Comparison of ENCODE assay signal across 2 mouse cellular contexts in the genomic region with DNA sequence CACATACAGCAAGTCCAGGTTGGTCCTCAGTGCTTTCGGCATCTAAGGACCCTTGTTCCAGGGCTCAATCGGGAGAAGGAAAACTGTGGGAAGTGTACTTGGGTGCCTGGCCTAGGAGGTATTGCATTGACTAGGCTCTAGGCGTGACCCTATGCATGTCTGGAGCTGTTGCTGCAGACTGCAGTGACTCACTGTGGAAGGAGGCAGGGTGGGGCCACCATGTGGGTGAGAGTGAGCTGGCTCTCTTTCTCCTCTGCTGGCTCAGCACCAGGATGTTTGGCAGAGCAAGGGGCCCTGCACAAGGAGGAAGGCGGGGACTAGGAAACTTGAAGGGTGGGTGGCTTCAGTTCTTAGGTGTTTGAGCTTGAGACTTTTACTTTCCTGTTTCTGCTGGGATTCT.
TF ChIP-seq lines count a peak whose summit lies in the region.

No protein-coding gene starts in this region.

TF ChIP-seq in MEL, 35 proteins besides CTCF, POLR2A, EP300 and RAD21 (continued from another document):
- TF ChIP-seq BHLHE40 (IDR thresholded peaks at IDR 0.05; ENCODE audit: borderline replicate concordance, low read depth, low read length) (no peak), ZC3H11A (IDR thresholded peaks at IDR 0.05; ENCODE audit: low read depth, low read length) (no peak), MEF2A (IDR thresholded peaks at IDR 0.05; ENCODE audit: extremely low read depth, insufficient replicate concordance, low read depth, low read length, poor library complexity, severe bottlenecking) (no peak), CHD2 (IDR thresholded peaks at IDR 0.05; ENCODE audit: low read length) (no peak), MYC (IDR thresholded peaks at IDR 0.05; ENCODE audit: low read depth, low read length) (peak; percentile 87), POLR2AphosphoS2 (IDR thresholded peaks at IDR 0.05; ENCODE audit: low read length) (no peak), ETS1 (IDR thresholded peaks at IDR 0.05; ENCODE audit: low read depth, low read length) (peak; percentile 68), NELFE (IDR thresholded peaks at IDR 0.05; ENCODE audit: low read depth, low read length) (no peak), MXI1 (IDR thresholded peaks at IDR 0.05; ENCODE audit: low read depth, low read length) (peak; percentile 80), MAX (IDR thresholded peaks at IDR 0.05; ENCODE audit: low read length) (peak; percentile 80), JUND (IDR thresholded peaks at IDR 0.05; ENCODE audit: low read depth, low read length) (peak; percentile 57; the same call in 1 of the 2 replicates), E2F4 (IDR thresholded peaks at IDR 0.05; ENCODE audit: borderline replicate concordance, low read depth, low read length) (no peak), ZNF384 (IDR thresholded peaks at IDR 0.05; ENCODE audit: low read depth, low read length) (no peak), GABPA (IDR thresholded peaks at IDR 0.05; ENCODE audit: low read depth, low read length) (no peak), ELF1 (IDR thresholded peaks at IDR 0.05; ENCODE audit: low read depth, low read length) (no peak), MAFK (IDR thresholded peaks at IDR 0.05; ENCODE audit: borderline replicate concordance, low read depth, low read length) (peak; percentile 60; the same call in 1 of the 2 replicates), POLR2AphosphoS5 (IDR thresholded peaks at IDR 0.05; ENCODE audit: borderline replicate concordance, low read depth, low read length) (no peak), KAT2A (conservative IDR thresholded peaks at IDR 0.05; ENCODE audit: low read depth, low read length) (no peak), HCFC1 (IDR thresholded peaks at IDR 0.05; ENCODE audit: low read depth, low read length) (no peak), TAL1 (IDR thresholded peaks at IDR 0.05; ENCODE audit: low read length) (no peak), SMC3 (IDR thresholded peaks at IDR 0.05; ENCODE audit: low read depth, low read length) (peak; percentile 43), SIN3A (IDR thresholded peaks at IDR 0.05; ENCODE audit: low read length) (peak; percentile 58), ZMIZ1 (IDR thresholded peaks at IDR 0.05; ENCODE audit: low read depth, low read length) (no peak), UBTF (IDR thresholded peaks at IDR 0.05; ENCODE audit: borderline replicate concordance, insufficient read depth, low read depth, low read length) (no peak), GATA1 (IDR thresholded peaks at IDR 0.05; ENCODE audit: low read depth, low read length) (no peak), RCOR1 (IDR thresholded peaks at IDR 0.05; ENCODE audit: low read depth, low read length) (no peak), TBP (IDR thresholded peaks at IDR 0.05; ENCODE audit: low read depth, low read length) (no peak; the same call in 1 of the 2 replicates), USF2 (IDR thresholded peaks at IDR 0.05; ENCODE audit: borderline replicate concordance in 1 of 2, insufficient read depth in 1 of 2, low read depth in 1 of 2, low read length in 2 of 2) (no peak), TCF12 (IDR thresholded peaks at IDR 0.05; ENCODE audit: low read depth, low read length) (no peak), ZKSCAN1 (IDR thresholded peaks at IDR 0.05; ENCODE audit: low read depth, low read length) (no peak), MAZ (IDR thresholded peaks at IDR 0.05; ENCODE audit: low read depth, low read length) (peak; percentile 47; the same call in 1 of the 2 replicates), MYB (IDR thresholded peaks at IDR 0.05; ENCODE audit: low read depth, low read length) (no peak), NRF1 (IDR thresholded peaks at IDR 0.05; ENCODE audit: insufficient read depth, low read depth, low read length, poor library complexity, severe bottlenecking) (no peak)

TF ChIP-seq in myocyte, 11 proteins besides CTCF, POLR2A, EP300 and RAD21 (continued from another document):
- TF ChIP-seq REST (IDR thresholded peaks at IDR 0.05; ENCODE audit: insufficient read depth, insufficient read length) (no peak), MYOG (IDR thresholded peaks at IDR 0.05; ENCODE audit: control insufficient read depth in 1 of 3, insufficient read depth in 1 of 3, insufficient read length in 2 of 3, low read depth in 2 of 3) (peak in 1 of 3 experiments; percentile 75), MYOD1 (IDR thresholded peaks at IDR 0.05; ENCODE audit: control insufficient read depth in 1 of 3, insufficient read length in 2 of 3, low read depth in 2 of 3) (peak in 2 of 3 experiments; percentile 7 to 73), CEBPB (IDR thresholded peaks at IDR 0.05; ENCODE audit: insufficient read depth, poor library complexity, severe bottlenecking) (0 out of 2 replicates have a peak, but pooled peaks have one; percentile 40), POLR2AphosphoS2 (IDR thresholded peaks at IDR 0.05; ENCODE audit: insufficient read length, low read depth) (peak; percentile 59), E2F4 (IDR thresholded peaks at IDR 0.05; ENCODE audit: insufficient read depth) (no peak), USF1 (IDR thresholded peaks at IDR 0.05; ENCODE audit: low read depth) (no peak), TCF3 (IDR thresholded peaks at IDR 0.05; ENCODE audit: insufficient read length, low read depth) (peak; percentile 11), MAX (IDR thresholded peaks at IDR 0.05; ENCODE audit: low read depth) (no peak), TCF12 (IDR thresholded peaks at IDR 0.05; ENCODE audit: insufficient read depth, poor library complexity, severe bottlenecking) (no peak)
